Mouse (Mus musculus): ENCODE measurements around the gene Serpina3g. TPM values are rescaled to one million over a fixed set of nuclear protein-coding genes. Genes with fewer than 3 reads are reported as not detected.
"Not testable (repeated sequence)": the region's sequence is repeated elsewhere in the genome, so short reads cannot be mapped to it uniquely, and the experiment has no call there.

Gene Serpina3g
- polyA plus RNA-seq, 1 experiment from 2014 or later, result 3.2 TPM

GRCm38 (mm10) chr12:104238048-104238447, 2.0 kb downstream of the Serpina3g start:
- not testable (repeated sequence) for H3K4me1 ChIP-seq; H3K36me3 ChIP-seq; H3K4me2 ChIP-seq; H3K9me3 ChIP-seq; H3K27ac ChIP-seq; ATAC-seq (ENCODE audit: insufficient read depth, low FRiP score, low read depth); H3K4me3 ChIP-seq (replicated peaks); H3K27me3 ChIP-seq (replicated peaks); H3K9ac ChIP-seq
- 67% methylated on average over 1 of the region's 1 CpGs for WGBS

- Histone ChIP-seq H3K36me3 (no peaks in the 10 kb centered on the region), H3K4me1 (no peaks in the 10 kb centered on the region), H3K4me2 (no peak overlapping the region), H3K9me3 (no peaks in the 10 kb centered on the region), H3K4me3 (replicated peaks) (no peak overlapping the region), H3K27ac (no peak overlapping the region), H3K9ac (no peak overlapping the region), H3K27me3 (replicated peaks) (no peaks in the 10 kb centered on the region)
- ATAC-seq (ENCODE audit: insufficient read depth, low FRiP score, low read depth), result no peak
Observed at GRCm38 (mm10) chr12:104243307-104243706, 7.3 kb downstream of the Serpina3g start.

GRCm38 (mm10) chr12:104245092-104245491, 9.0 kb downstream of the Serpina3g start:
- Histone ChIP-seq H3K9me3 (no peaks in the 10 kb centered on the region), H3K4me3 (replicated peaks) (no peak overlapping the region), H3K9ac (no peak overlapping the region), H3K36me3 (no peaks in the 10 kb centered on the region), H3K27ac (no peak overlapping the region), H3K4me2 (no peak overlapping the region), H3K4me1 (no peaks in the 10 kb centered on the region), H3K27me3 (replicated peaks) (no peaks in the 10 kb centered on the region)
- 75% methylated on average over 1 of the region's 1 CpGs for WGBS
- ATAC-seq (ENCODE audit: insufficient read depth, low FRiP score, low read depth), result no peak

- H3K4me2 ChIP-seq, result no peak overlapping the region
- no peak overlapping the region for H3K9ac ChIP-seq
- no peaks in the 10 kb centered on the region for H3K9me3 ChIP-seq
- no peak overlapping the region for H3K27ac ChIP-seq
- H3K4me3 ChIP-seq (replicated peaks), result no peak overlapping the region
- H3K4me1 ChIP-seq, result no peaks in the 10 kb centered on the region
- WGBS, result 67% methylated on average over 3 of the region's 3 CpGs
- no peaks in the 10 kb centered on the region for H3K36me3 ChIP-seq
- no peak for ATAC-seq (ENCODE audit: insufficient read depth, low FRiP score, low read depth)
- H3K27me3 ChIP-seq (replicated peaks), result no peaks in the 10 kb centered on the region
Observed at GRCm38 (mm10) chr12:104245595-104245994, 9.6 kb downstream of the Serpina3g start.

- ATAC-seq (ENCODE audit: insufficient read depth, low FRiP score, low read depth), result no peak
- H3K36me3 ChIP-seq, result no peaks in the 10 kb centered on the region
- H3K9ac ChIP-seq, result no peak overlapping the region
- no peak overlapping the region for H3K27ac ChIP-seq
- no peak overlapping the region for H3K4me2 ChIP-seq
- no peaks in the 10 kb centered on the region for H3K9me3 ChIP-seq
- no peaks in the 10 kb centered on the region for H3K27me3 ChIP-seq (replicated peaks)
- no peak overlapping the region for H3K4me3 ChIP-seq (replicated peaks)
- H3K4me1 ChIP-seq, result no peaks in the 10 kb centered on the region
Observed at GRCm38 (mm10) chr12:104247553-104248002, 11.5 kb downstream of the Serpina3g start.

- no peaks in the 10 kb centered on the region for H3K27me3 ChIP-seq (replicated peaks)
- no peak overlapping the region for H3K27ac ChIP-seq
- ATAC-seq (ENCODE audit: insufficient read depth, low FRiP score, low read depth), result no peak
Observed at GRCm38 (mm10) chr12:104248231-104248630, 12.2 kb downstream of the Serpina3g start.

GRCm38 (mm10) chr12:104261041-104261440, 25.0 kb downstream of the Serpina3g start:
- no peak overlapping the region for H3K4me2 ChIP-seq
- no peaks in the 10 kb centered on the region for H3K9me3 ChIP-seq
- no peak for ATAC-seq (ENCODE audit: insufficient read depth, low FRiP score, low read depth)
- no peak overlapping the region for H3K9ac ChIP-seq
- H3K36me3 ChIP-seq, result no peaks in the 10 kb centered on the region
- no peak overlapping the region for H3K4me3 ChIP-seq (replicated peaks)
- no peaks in the 10 kb centered on the region for H3K27me3 ChIP-seq (replicated peaks)
- H3K27ac ChIP-seq, result no peak overlapping the region
- WGBS, result 45% methylated on average over 3 of the region's 3 CpGs
- H3K4me1 ChIP-seq, result no peaks in the 10 kb centered on the region

More at GRCm38 (mm10) chr12:104248231-104248630, 12.2 kb downstream of the Serpina3g start:
- no peaks in the 10 kb centered on the region for H3K9me3 ChIP-seq
- H3K9ac ChIP-seq, result no peak overlapping the region
- no peaks in the 10 kb centered on the region for H3K4me1 ChIP-seq
- no peak overlapping the region for H3K4me2 ChIP-seq
- no peaks in the 10 kb centered on the region for H3K36me3 ChIP-seq
- 68% methylated on average over 3 of the region's 3 CpGs for WGBS
- H3K4me3 ChIP-seq (replicated peaks), result no peak overlapping the region

- H3K9me3 ChIP-seq, result no peaks in the 10 kb centered on the region
- H3K9ac ChIP-seq, result no peak within 1 kb of the TSS
- H3K36me3 ChIP-seq, result no peaks in the 10 kb centered on the region
- no peak within 1 kb of the TSS for H3K4me2 ChIP-seq
- H3K4me1 ChIP-seq, result no peaks in the 10 kb centered on the region
- no peaks in the 10 kb centered on the region for H3K27me3 ChIP-seq (replicated peaks)
- H3K27ac ChIP-seq, result no peak within 1 kb of the TSS
- ATAC-seq (ENCODE audit: insufficient read depth, low FRiP score, low read depth), result no peak
- no peak within 1 kb of the TSS for H3K4me3 ChIP-seq (replicated peaks)
Observed at GRCm38 (mm10) chr12:104262863-104263262, 26.8 kb downstream of the Serpina3g start, which contains the start of gene Serpina3i. TSS of gene Serpina3i (plus strand) at chr12:104263122.

- Histone ChIP-seq H3K36me3 (no peaks in the 10 kb centered on the region), H3K27ac (no peak overlapping the region), H3K4me2 (no peak overlapping the region), H3K9me3 (no peaks in the 10 kb centered on the region), H3K4me1 (no peaks in the 10 kb centered on the region), H3K4me3 (replicated peaks) (no peak overlapping the region), H3K9ac (no peak overlapping the region), H3K27me3 (replicated peaks) (no peaks in the 10 kb centered on the region)
- no peak for ATAC-seq (ENCODE audit: insufficient read depth, low FRiP score, low read depth)
- 72% methylated on average over 3 of the region's 3 CpGs for WGBS
Observed at GRCm38 (mm10) chr12:104266374-104266773, 30.3 kb downstream of the Serpina3g start.

- no peak for ATAC-seq (ENCODE audit: insufficient read depth, low FRiP score, low read depth)
- no peaks in the 10 kb centered on the region for H3K36me3 ChIP-seq
- H3K4me1 ChIP-seq, result no peaks in the 10 kb centered on the region
- H3K27ac ChIP-seq, result no peak overlapping the region
- H3K9me3 ChIP-seq, result no peaks in the 10 kb centered on the region
- H3K27me3 ChIP-seq (replicated peaks), result no peaks in the 10 kb centered on the region
- no peak overlapping the region for H3K9ac ChIP-seq
- no peak overlapping the region for H3K4me2 ChIP-seq
- H3K4me3 ChIP-seq (replicated peaks), result no peak overlapping the region
- 76% methylated on average over 18 of the region's 18 CpGs for WGBS
Observed at GRCm38 (mm10) chr12:104278216-104279055, 42.4 kb downstream of the Serpina3g start.

GRCm38 (mm10) chr12:104279056-104279435, 43.0 kb downstream of the Serpina3g start:
- 11% methylated on average over 3 of the region's 3 CpGs for WGBS
- H3K9ac ChIP-seq, result no peak overlapping the region
- H3K9me3 ChIP-seq, result no peaks in the 10 kb centered on the region
- no peak overlapping the region for H3K4me2 ChIP-seq
- no peak overlapping the region for H3K27ac ChIP-seq
- no peaks in the 10 kb centered on the region for H3K27me3 ChIP-seq (replicated peaks)
- H3K4me1 ChIP-seq, result no peaks in the 10 kb centered on the region
- no peaks in the 10 kb centered on the region for H3K36me3 ChIP-seq
- no peak overlapping the region for H3K4me3 ChIP-seq (replicated peaks)
- ATAC-seq (ENCODE audit: insufficient read depth, low FRiP score, low read depth), result no peak

GRCm38 (mm10) chr12:104283380-104283779, 47.3 kb downstream of the Serpina3g start:
- WGBS, result 92% methylated on average over 11 of the region's 11 CpGs
- H3K4me3 ChIP-seq (replicated peaks), result no peak overlapping the region
- no peak overlapping the region for H3K27ac ChIP-seq
- H3K27me3 ChIP-seq (replicated peaks), result no peaks in the 10 kb centered on the region
- H3K36me3 ChIP-seq, result no peaks in the 10 kb centered on the region
- no peak for ATAC-seq (ENCODE audit: insufficient read depth, low FRiP score, low read depth)
- no peak overlapping the region for H3K4me2 ChIP-seq
- H3K9me3 ChIP-seq, result no peaks in the 10 kb centered on the region
- no peak overlapping the region for H3K9ac ChIP-seq
- no peaks in the 10 kb centered on the region for H3K4me1 ChIP-seq

GRCm38 (mm10) chr12:104288336-104288735, 52.3 kb downstream of the Serpina3g start:
- H3K9ac ChIP-seq, result no peak overlapping the region
- H3K9me3 ChIP-seq, result no peaks in the 10 kb centered on the region
- H3K4me1 ChIP-seq, result no peaks in the 10 kb centered on the region
- no peaks in the 10 kb centered on the region for H3K27me3 ChIP-seq (replicated peaks)
- H3K4me3 ChIP-seq (replicated peaks), result no peak overlapping the region
- H3K36me3 ChIP-seq, result no peaks in the 10 kb centered on the region
- H3K4me2 ChIP-seq, result no peak overlapping the region
- H3K27ac ChIP-seq, result no peak overlapping the region
- ATAC-seq (ENCODE audit: insufficient read depth, low FRiP score, low read depth), result no peak
